Mouse (Mus musculus) forebrain, embryonic 16.5 days (tissue): ENCODE data around the gene Trim56. TPM values are rescaled to one million over a fixed set of nuclear protein-coding genes. Genes with fewer than 3 reads are reported as not detected.

Experiments used
- ATAC-seq: fragments of 200-750 bp; cut with Nextera tagmentation; 2 replicates; pipeline ENCODE4 v1.8.0; 2017; ENCODE audit warnings: mild to moderate bottlenecking, moderate library complexity
- H3K27ac ChIP-seq: fragments of 300-500 bp; sonication (generic); 2 replicates; pipeline ENCODE4 v1.5.1; 2014; ENCODE audit warnings: low read length, control low read depth
- H3K27me3 ChIP-seq: fragments of 300-500 bp; sonication (generic); replicated peaks from 2 replicates; pipeline ENCODE4 v1.6.1; 2014; ENCODE audit warnings: low read length; ENCODE audit not compliant: control insufficient read depth, insufficient read depth
- H3K36me3 ChIP-seq: fragments of 300-500 bp; sonication (generic); 2 replicates; pipeline ENCODE4 v1.6.1; 2014; ENCODE audit not compliant: control insufficient read depth, insufficient read depth
- H3K4me1 ChIP-seq: fragments of 300-500 bp; sonication (generic); replicated peaks from 2 replicates; pipeline ENCODE4 v1.6.1; 2014; ENCODE audit warnings: low read length; ENCODE audit not compliant: control insufficient read depth, insufficient read depth
- H3K4me2 ChIP-seq: fragments of 300-500 bp; sonication (generic); 2 replicates; pipeline ENCODE4 v1.6.1; 2014; ENCODE audit warnings: mild to moderate bottlenecking, low read length, control low read depth
- H3K4me3 ChIP-seq: fragments of 300-500 bp; sonication (generic); replicated peaks from 2 replicates; pipeline ENCODE4 v1.5.1; 2014; ENCODE audit warnings: mild to moderate bottlenecking, low read length, control low read depth
- H3K9ac ChIP-seq: fragments of 300-500 bp; sonication (generic); replicated peaks from 2 replicates; pipeline ENCODE4 v1.6.1; 2014; ENCODE audit warnings: low read depth, low read length, control low read depth
- H3K9me3 ChIP-seq: fragments of 300-500 bp; sonication (generic); 2 replicates; pipeline ENCODE4 v1.6.1; 2016; ENCODE audit warnings: low read length; ENCODE audit not compliant: control insufficient read depth
- WGBS: fragments of 180-500 bp; shearing (Covaris S2); extraction: QIAGEN DNeasy Blood & Tissue Kit; methylation state at CpG from one replicate; pipeline ENCODE4 v1.1.7; 2014; 5-methylcytosine and 5-hydroxymethylcytosine counted together
- polyA plus RNA-seq: library from polyadenylated mRNA; unstranded; fragments of >200 nt; fragmentation: Nextera tagmentation; extraction: Ambion mirVana; gene quantifications from 2 replicates; pipeline ENCODE4 v1.2.1, GENCODE M21; 2015

Gene Trim56
- polyA plus RNA-seq, 1 experiment from 2014 or later: 2.6 TPM

DNA sequence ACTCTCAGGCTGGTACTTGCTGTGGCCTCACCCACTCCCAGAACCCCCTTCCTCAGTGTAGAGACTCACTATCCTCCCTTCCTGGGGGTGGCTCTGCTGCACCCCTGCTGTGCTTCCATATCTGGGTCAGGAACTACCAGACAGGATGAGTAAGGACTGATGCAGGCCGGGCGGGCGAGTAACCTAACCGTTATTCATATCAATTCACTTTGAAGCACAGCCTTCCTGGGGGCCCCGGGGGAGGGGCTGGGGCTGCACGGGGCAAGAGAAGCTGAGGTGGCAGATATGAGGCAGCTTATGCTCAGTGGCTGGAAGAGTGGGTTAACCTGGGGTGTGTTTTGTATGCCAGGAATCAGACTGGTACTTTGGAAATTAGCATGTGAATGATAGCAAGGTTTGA is 31.0 kb downstream of the Trim56 start:
- 87% methylated on average over 6 of the region's 6 CpGs for WGBS
- H3K27me3 ChIP-seq: no peaks in the 10 kb centered on the region
- ATAC-seq: no peak

DNA sequence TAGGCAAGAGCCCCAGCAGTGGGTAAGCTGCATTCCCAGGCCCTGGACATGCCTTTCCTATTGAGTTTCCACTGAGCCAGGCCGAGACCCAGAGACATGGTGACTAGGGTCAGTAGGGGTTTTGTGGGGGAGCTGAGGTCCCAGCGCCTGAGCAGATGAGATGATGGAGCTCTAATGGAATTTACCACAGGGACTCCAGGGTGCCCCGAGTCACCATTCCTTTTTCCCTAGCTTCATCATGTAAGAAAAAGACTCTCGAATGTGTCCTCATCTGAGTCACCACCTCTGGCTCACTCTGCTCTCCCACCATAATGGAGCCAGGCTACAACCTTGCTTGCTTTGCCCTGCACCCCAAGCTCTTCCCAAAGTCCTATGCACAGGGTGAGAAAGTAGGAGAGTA is 33.0 kb downstream of the Trim56 start:
- Histone ChIP-seq H3K27ac (no peak overlapping the region), H3K4me3 (no peak overlapping the region), H3K36me3 (no peaks in the 10 kb centered on the region), H3K27me3 (no peaks in the 10 kb centered on the region), H3K4me1 (no peaks in the 10 kb centered on the region), H3K9ac (no peak overlapping the region), H3K9me3 (no peaks in the 10 kb centered on the region), H3K4me2 (no peak overlapping the region)
- 82% methylated on average over 4 of the region's 4 CpGs for WGBS
- no peak for ATAC-seq

More for the DNA sequence above, 31.0 kb downstream of the Trim56 start:
- Histone ChIP-seq H3K4me1 (no peaks in the 10 kb centered on the region), H3K4me2 (no peak overlapping the region), H3K4me3 (no peak overlapping the region), H3K36me3 (no peaks in the 10 kb centered on the region), H3K27ac (no peak overlapping the region), H3K9ac (no peak overlapping the region), H3K9me3 (no peaks in the 10 kb centered on the region)

DNA sequence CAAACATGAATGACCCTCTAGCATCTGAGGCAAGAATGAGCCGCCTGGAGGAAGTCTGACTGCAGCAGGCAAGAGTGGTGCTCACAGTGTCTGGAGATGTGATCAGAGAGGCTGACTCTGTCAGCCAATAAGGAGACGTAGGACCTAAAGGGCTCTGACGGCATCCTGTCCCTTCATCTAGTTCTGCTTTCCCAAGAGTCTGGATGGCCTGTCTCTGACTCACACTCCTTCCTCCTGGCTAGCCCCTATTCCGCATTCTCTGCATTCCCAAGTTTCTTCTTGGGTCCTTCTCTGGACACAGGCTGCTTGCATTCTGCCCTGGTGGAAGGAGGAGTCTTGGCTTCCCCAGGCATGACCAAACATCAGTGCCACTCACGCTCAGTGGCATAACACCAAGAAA is 36.2 kb downstream of the Trim56 start:
- H3K36me3 ChIP-seq: no peaks in the 10 kb centered on the region
- WGBS: 74% methylated on average over 5 of the region's 5 CpGs
- no peaks in the 10 kb centered on the region for H3K4me1 ChIP-seq
- H3K27ac ChIP-seq: no peak overlapping the region
- no peaks in the 10 kb centered on the region for H3K9me3 ChIP-seq
- no peak for ATAC-seq
- no peak overlapping the region for H3K4me2 ChIP-seq
- H3K27me3 ChIP-seq: no peaks in the 10 kb centered on the region
- no peak overlapping the region for H3K9ac ChIP-seq
- no peak overlapping the region for H3K4me3 ChIP-seq

DNA sequence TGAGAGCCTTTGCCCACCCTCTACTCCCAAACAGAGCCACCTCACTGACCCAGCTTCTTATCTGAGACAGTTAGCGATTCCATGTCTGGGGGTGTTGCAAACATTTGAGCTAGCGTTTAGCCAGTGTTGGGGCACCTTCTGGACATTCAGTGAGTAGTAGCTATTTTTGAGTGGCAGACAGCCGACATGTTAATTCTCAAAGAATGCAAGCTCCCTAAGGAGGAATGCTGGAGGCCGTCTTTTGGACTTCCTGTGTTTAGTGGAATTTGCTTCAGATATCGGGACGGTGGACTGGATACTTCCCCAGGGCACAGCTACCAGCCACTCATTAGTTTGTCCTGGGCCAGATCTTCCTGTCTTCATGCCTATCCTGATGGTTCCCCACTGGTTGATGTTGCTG is 37.4 kb downstream of the Trim56 start:
- H3K9me3 ChIP-seq: no peaks in the 10 kb centered on the region
- 73% methylated on average over 6 of the region's 6 CpGs for WGBS
- H3K9ac ChIP-seq: no peak overlapping the region
- no peaks in the 10 kb centered on the region for H3K27me3 ChIP-seq
- no peaks in the 10 kb centered on the region for H3K36me3 ChIP-seq
- ATAC-seq: no peak
- H3K4me2 ChIP-seq: no peak overlapping the region
- no peak overlapping the region for H3K4me3 ChIP-seq
- H3K4me1 ChIP-seq: no peaks in the 10 kb centered on the region
- no peak overlapping the region for H3K27ac ChIP-seq

DNA sequence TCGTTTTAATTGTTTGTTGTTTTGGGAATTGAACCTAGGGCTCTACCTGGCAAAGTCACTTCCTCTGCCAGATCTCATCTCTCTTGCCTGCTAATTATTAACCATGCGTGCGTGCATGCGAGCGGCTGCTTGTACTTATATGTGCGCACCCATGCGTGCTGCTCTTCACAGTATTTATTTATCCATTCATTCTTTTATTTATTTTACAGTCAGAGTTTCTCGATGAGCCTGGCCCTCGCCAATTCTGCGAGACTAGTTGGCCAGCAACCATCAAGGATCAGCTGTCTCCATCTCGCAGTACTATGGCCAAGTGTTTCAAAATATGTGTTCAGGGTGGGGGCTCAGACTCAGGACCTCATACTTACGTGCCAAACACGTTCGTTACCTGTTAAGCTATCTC is 38.0 kb downstream of the Trim56 start:
- H3K9ac ChIP-seq: no peak overlapping the region
- ATAC-seq: no peak
- no peaks in the 10 kb centered on the region for H3K4me1 ChIP-seq
- H3K27ac ChIP-seq: no peak overlapping the region
- no peaks in the 10 kb centered on the region for H3K9me3 ChIP-seq
- no peak overlapping the region for H3K4me3 ChIP-seq
- H3K4me2 ChIP-seq: no peak overlapping the region
- H3K36me3 ChIP-seq: no peaks in the 10 kb centered on the region
- WGBS: 86% methylated on average over 14 of the region's 14 CpGs
- H3K27me3 ChIP-seq: no peaks in the 10 kb centered on the region

DNA sequence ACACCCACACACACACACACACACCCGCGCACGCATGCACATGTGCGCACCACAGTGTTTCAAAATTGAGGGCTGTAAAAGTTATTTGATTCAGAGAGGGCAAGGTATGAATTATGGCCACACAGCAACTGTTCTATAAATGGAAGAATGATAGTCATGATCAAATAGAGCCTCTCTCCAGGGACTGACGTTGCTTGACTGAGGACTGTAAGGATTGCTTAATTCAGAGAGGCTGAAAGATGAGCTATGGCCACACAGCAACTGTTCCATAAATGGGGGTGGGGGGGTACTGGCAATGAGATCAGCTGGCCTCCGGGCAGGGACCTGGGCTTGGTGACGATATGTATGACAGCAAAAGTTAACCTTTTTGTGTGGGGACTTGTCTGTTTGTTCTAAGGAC is 38.8 kb downstream of the Trim56 start:
- no peak overlapping the region for H3K27ac ChIP-seq
- 88% methylated on average over 7 of the region's 7 CpGs for WGBS
- no peak for ATAC-seq
- H3K4me1 ChIP-seq: peaks cover 6% of the 10 kb centered on the region
- no peaks in the 10 kb centered on the region for H3K9me3 ChIP-seq
- no peaks in the 10 kb centered on the region for H3K27me3 ChIP-seq
- H3K9ac ChIP-seq: no peak overlapping the region
- H3K36me3 ChIP-seq: no peaks in the 10 kb centered on the region
- no peak overlapping the region for H3K4me2 ChIP-seq
- H3K4me3 ChIP-seq: no peak overlapping the region

DNA sequence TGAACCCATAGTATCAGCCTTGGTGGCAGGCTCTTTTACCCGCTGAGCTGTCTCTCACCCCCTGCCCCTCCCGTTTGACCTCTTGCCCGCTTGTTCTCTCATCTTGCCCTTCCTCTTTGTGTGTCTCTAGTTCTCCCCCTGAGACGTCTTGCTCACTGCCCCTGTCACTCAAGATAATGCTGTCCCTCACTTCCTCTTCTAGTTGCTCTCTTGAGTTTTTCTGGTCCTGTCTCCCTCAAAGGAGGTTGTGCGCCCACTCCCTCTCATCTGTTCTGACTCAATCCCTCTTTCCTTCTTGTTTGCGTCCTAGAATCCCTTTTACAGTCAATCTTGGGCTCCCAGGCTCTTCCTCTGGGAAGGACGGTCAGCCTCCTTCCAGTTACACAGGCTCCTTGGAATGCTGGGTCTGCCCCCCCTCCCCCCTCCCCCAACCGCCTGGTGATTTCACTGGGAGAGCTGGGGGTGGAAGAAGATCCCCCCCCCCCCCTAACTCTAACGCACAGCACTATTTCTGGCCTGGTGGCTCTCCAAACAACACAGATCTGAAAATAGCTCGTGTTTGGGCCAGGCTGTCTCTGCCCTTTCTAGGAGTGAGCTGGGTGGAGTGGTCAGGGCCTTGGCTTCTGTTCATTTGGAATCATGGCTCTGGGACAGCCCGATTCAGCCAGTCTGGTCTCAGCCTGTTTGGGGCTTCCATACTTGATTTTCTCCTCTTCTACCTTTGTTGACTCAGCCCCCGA is 39.6 kb downstream of the Trim56 start:
- Histone ChIP-seq H3K36me3 (no peaks in the 10 kb centered on the region), H3K9ac (no peak overlapping the region), H3K9me3 (no peaks in the 10 kb centered on the region), H3K4me2 (no peak overlapping the region), H3K4me1 (peaks cover 11% of the 10 kb centered on the region), H3K27me3 (no peaks in the 10 kb centered on the region), H3K27ac (no peak overlapping the region), H3K4me3 (no peak overlapping the region)
- no peak for ATAC-seq
- 59% methylated on average over 11 of the region's 12 CpGs for WGBS

DNA sequence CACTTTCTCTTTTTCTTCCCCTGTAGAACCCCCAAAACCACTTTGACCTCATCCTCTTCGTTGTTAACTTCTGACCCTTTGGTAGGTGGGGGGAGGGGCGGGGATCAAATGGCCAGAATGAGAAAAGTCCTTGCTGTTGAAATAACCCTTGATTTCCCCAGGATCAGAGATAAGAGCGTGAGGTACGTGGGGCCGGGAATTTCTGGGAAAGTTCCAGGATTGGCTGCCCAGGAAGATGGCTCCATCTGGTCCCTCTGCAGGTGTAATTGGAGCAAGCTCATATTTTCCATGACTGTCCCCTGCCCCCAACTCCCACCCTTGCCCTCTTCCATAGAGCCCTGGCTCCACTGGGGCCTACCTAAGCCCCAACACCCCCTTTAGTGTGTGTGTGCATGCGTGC is 40.3 kb downstream of the Trim56 start:
- Histone ChIP-seq H3K9ac (no peak overlapping the region), H3K27ac (no peak overlapping the region), H3K27me3 (no peaks in the 10 kb centered on the region), H3K9me3 (no peaks in the 10 kb centered on the region), H3K4me3 (no peak overlapping the region), H3K36me3 (no peaks in the 10 kb centered on the region), H3K4me1 (peaks cover 11% of the 10 kb centered on the region), H3K4me2 (no peak overlapping the region)
- ATAC-seq: no peak
- 73% methylated on average over 6 of the region's 6 CpGs for WGBS

DNA sequence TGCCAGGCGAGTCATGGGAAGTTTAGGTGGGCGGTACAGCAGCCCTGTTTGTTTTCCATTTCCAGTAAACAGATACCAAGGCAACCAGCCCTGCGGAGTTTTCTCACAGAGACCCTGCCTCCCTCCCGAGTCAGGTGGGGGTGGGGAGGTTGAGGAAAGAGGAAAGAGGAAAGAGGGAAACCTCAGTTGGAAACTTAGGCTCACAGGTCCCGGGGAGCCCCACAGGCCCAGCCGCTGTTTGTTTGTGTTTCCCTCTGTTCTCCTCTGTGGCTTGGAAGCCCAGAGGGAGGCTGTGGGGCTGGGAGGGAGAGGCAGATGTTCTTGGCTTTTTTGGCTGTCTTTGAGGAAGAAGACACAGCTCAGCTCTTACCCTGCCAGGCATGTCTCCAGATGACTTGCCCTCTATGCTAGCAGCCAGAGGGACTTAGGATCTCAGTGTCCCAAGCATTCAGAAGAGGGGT is 41.8 kb downstream of the Trim56 start:
- no peak overlapping the region for H3K9ac ChIP-seq
- H3K4me3 ChIP-seq: no peak overlapping the region
- no peaks in the 10 kb centered on the region for H3K36me3 ChIP-seq
- peaks cover 11% of the 10 kb centered on the region for H3K4me1 ChIP-seq
- no peaks in the 10 kb centered on the region for H3K27me3 ChIP-seq
- no peaks in the 10 kb centered on the region for H3K9me3 ChIP-seq
- no peak overlapping the region for H3K4me2 ChIP-seq
- no peak for ATAC-seq
- 24% methylated on average over 6 of the region's 6 CpGs for WGBS
- no peak overlapping the region for H3K27ac ChIP-seq

DNA sequence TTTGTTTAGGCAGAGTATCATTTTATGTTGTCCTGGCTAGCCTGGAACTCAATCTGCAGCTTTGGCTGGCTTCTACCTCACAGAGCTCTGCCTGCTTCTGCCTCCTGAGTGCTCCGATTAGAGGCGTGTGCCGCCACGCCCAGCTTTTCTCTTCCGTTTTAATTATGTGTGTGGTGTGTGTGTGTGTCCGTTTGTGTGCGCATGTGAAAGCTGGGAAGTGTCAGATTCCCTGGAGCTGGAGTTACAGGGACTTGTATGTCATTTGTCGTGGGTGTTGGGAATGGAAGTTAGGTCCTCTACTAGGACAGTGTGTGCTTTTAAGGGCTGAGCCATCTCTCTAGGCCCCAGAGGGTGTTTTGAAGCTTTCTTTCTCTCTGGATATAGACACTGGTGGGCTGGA is 42.9 kb downstream of the Trim56 start:
- Histone ChIP-seq H3K4me2 (no peak overlapping the region), H3K9ac (no peak overlapping the region), H3K9me3 (no peaks in the 10 kb centered on the region), H3K27me3 (no peaks in the 10 kb centered on the region), H3K36me3 (no peaks in the 10 kb centered on the region), H3K27ac (no peak overlapping the region), H3K4me3 (no peak overlapping the region), H3K4me1 (peaks cover 11% of the 10 kb centered on the region)
- 90% methylated on average over 8 of the region's 8 CpGs for WGBS
- no peak for ATAC-seq
